ENCODE assay signal across 12 mouse cellular contexts in genomic region chr5:115266787-115267468, GRCm38 (mm10). TPM values are rescaled to one million over a fixed set of nuclear protein-coding genes. Genes with fewer than 3 reads are reported as not detected.
DNase-seq lines count a peak whose midpoint lies in the region; ATAC-seq lines count a peak whose summit lies in the region.
"Had no signal": no experiment of that assay in that cellular context is flagged by ENCODE, and none has a peak within 500 bp of the region (broad histone marks: within the 10 kb centered on the region; RNA-seq: fewer than 3 reads in every experiment).

No protein-coding gene starts in this region.

- H3K4me3 ChIP-seq in heart, embryonic 12.5 days: no peak overlapping the region
- peak overlapping the region; percentile 96 for H3K4me3 ChIP-seq in liver, embryonic 16.5 days (ENCODE audit: low read depth, low read length)
- H3K4me3 ChIP-seq: embryonic facial prominence, embryonic 13.5 days; layer of hippocampus, adult 2 months; lung, embryonic 15.5 days had no signal

- no peak for DNase-seq in heart, postnatal 25 days (ENCODE audit: low spot score)
- DNase-seq in NIH3T3 (ENCODE audit: low read depth): peak; percentile 36
- DNase-seq in thymus, postnatal 14 days: no peak
- no peak for DNase-seq in frontal cortex, postnatal 25 days (ENCODE audit: low spot score in 2 of 2)
- DNase-seq in urinary bladder, postnatal 14 days (ENCODE audit: low spot score): no peak
- DNase-seq: cerebellum, adult 2 months had no signal

- 34% methylated on average over 8 of the region's 8 CpGs for WGBS in heart, embryonic 12.5 days
- 21% methylated on average over 8 of the region's 8 CpGs for WGBS in liver, embryonic 16.5 days (ENCODE audit: insufficient replicate concordance)

- peak overlapping the region; percentile 85 for H3K27ac ChIP-seq in heart, embryonic 12.5 days (ENCODE audit: poor library complexity, severe bottlenecking)
- H3K27ac ChIP-seq in liver, embryonic 16.5 days (ENCODE audit: low read length): peak overlapping the region; percentile 99
- H3K27ac ChIP-seq: embryonic facial prominence, embryonic 13.5 days; layer of hippocampus, adult 2 months; lung, embryonic 15.5 days had no signal

- intact Hi-C loops in heart, postnatal 25 days (cut with DNase I): no loop called here

- H3K9me3 ChIP-seq in heart, embryonic 12.5 days (replicated peaks): no peaks in the 10 kb centered on the region
- no peaks in the 10 kb centered on the region for H3K9me3 ChIP-seq in liver, embryonic 16.5 days (replicated peaks; ENCODE audit: control insufficient read depth, low read length)
- H3K9me3 ChIP-seq: embryonic facial prominence, embryonic 13.5 days; lung, embryonic 15.5 days had no signal

- peak overlapping the region; percentile 40 for H3K4me2 ChIP-seq in heart, embryonic 12.5 days
- peak overlapping the region; percentile 74 for H3K4me2 ChIP-seq in liver, embryonic 16.5 days (ENCODE audit: low read depth, low read length)

- H3K36me3 ChIP-seq in heart, embryonic 12.5 days: peaks cover 26% of the 10 kb centered on the region
- peaks cover 14% of the 10 kb centered on the region for H3K36me3 ChIP-seq in liver, embryonic 16.5 days (ENCODE audit: control insufficient read depth, insufficient read depth)

- H3K9ac ChIP-seq in heart, embryonic 12.5 days: peak overlapping the region; percentile 54; the same call in 1 of the 2 replicates
- H3K9ac ChIP-seq in liver, embryonic 16.5 days (ENCODE audit: low read depth, low read length): peak overlapping the region; percentile 68
- H3K9ac ChIP-seq: lung, embryonic 15.5 days had no signal

- no peaks in the 10 kb centered on the region for H3K27me3 ChIP-seq in heart, embryonic 12.5 days (replicated peaks)
- no peaks in the 10 kb centered on the region for H3K27me3 ChIP-seq in liver, embryonic 16.5 days (ENCODE audit: control insufficient read depth, insufficient read depth, low read depth, low read length)
- H3K27me3 ChIP-seq: embryonic facial prominence, embryonic 13.5 days; lung, embryonic 15.5 days had no signal

- peaks cover 78% of the 10 kb centered on the region for H3K4me1 ChIP-seq in heart, embryonic 12.5 days (replicated peaks)
- peaks cover 77% of the 10 kb centered on the region for H3K4me1 ChIP-seq in liver, embryonic 16.5 days (ENCODE audit: control insufficient read depth, low read depth, low read length)

- ATAC-seq in heart, embryonic 12.5 days (ENCODE audit: insufficient number of reproducible peaks, low FRiP score): peak; percentile 84
- peak; percentile 92 for ATAC-seq in granulocyte monocyte progenitor cell, adult 5-6 weeks (replicated peaks; ENCODE audit: poor library complexity, severe bottlenecking)
- peak; percentile 89 for ATAC-seq in liver, embryonic 16.5 days (ENCODE audit: low read depth)

RNA-seq across cellular contexts. Expression of gene Rnf10, which starts 5.8 kb away (rescaled TPM):
- 152 and 175 TPM in 2 replicates for polyA plus RNA-seq in heart, embryonic 12.5 days (2016; fragmentation: Nextera tagmentation; extraction: Ambion mirVana)
- total RNA-seq in heart, postnatal 25 days (2021): 100 to 1,000 TPM; 389 to 406 TPM
- total RNA-seq in granulocyte monocyte progenitor cell, adult 5-6 weeks (2014; fragmentation: Nextera tagmentation): 70.1 and 93.7 TPM in 2 replicates
- total RNA-seq in granulocyte monocyte progenitor cell, adult 5-6 weeks (2017): 52.6 and 57.9 TPM in 2 replicates
- 111 and 137 TPM in 2 replicates for polyA plus RNA-seq in liver, embryonic 16.5 days (2015; fragmentation: Nextera tagmentation; extraction: Ambion mirVana)

RNA-seq across cellular contexts. Expression of gene Coq5, which starts 12.5 kb away (rescaled TPM):
- polyA plus RNA-seq in heart, embryonic 12.5 days (2016; fragmentation: Nextera tagmentation; extraction: Ambion mirVana): 76.0 and 79.9 TPM in 2 replicates
- 100 to 1,000 TPM; 159 to 164 TPM for total RNA-seq in heart, postnatal 25 days (2021)
- 21.1 and 24.8 TPM in 2 replicates for total RNA-seq in granulocyte monocyte progenitor cell, adult 5-6 weeks (2014; fragmentation: Nextera tagmentation)
- total RNA-seq in granulocyte monocyte progenitor cell, adult 5-6 weeks (2017): 35.3 and 41.9 TPM in 2 replicates
- polyA plus RNA-seq in liver, embryonic 16.5 days (2015; fragmentation: Nextera tagmentation; extraction: Ambion mirVana): 25.2 and 26.7 TPM in 2 replicates

RNA-seq across cellular contexts. Expression of gene Pop5, which starts 31.3 kb away (rescaled TPM):
- polyA plus RNA-seq in heart, embryonic 12.5 days (2016; fragmentation: Nextera tagmentation; extraction: Ambion mirVana): 63.2 and 68.6 TPM in 2 replicates
- 10 to 100 TPM; 31.6 to 37.8 TPM for total RNA-seq in heart, postnatal 25 days (2021)
- 92.9 and 109 TPM in 2 replicates for total RNA-seq in granulocyte monocyte progenitor cell, adult 5-6 weeks (2014; fragmentation: Nextera tagmentation)
- 74.0 and 75.4 TPM in 2 replicates for total RNA-seq in granulocyte monocyte progenitor cell, adult 5-6 weeks (2017)
- 68.1 and 74.8 TPM in 2 replicates for polyA plus RNA-seq in liver, embryonic 16.5 days (2015; fragmentation: Nextera tagmentation; extraction: Ambion mirVana)

RNA-seq across cellular contexts. Expression of gene Dynll1, which starts 33.9 kb away (rescaled TPM):
- polyA plus RNA-seq in heart, embryonic 12.5 days (2016; fragmentation: Nextera tagmentation; extraction: Ambion mirVana): 1,319 and 1,320 TPM in 2 replicates
- 100 to 1,000 TPM in 1 of 2 experiments, 10 to 100 TPM in 1; 90.1 to 120 TPM for total RNA-seq in heart, postnatal 25 days (2021)
- 491 and 531 TPM in 2 replicates for total RNA-seq in granulocyte monocyte progenitor cell, adult 5-6 weeks (2014; fragmentation: Nextera tagmentation)
- total RNA-seq in granulocyte monocyte progenitor cell, adult 5-6 weeks (2017): 298 and 379 TPM in 2 replicates
- polyA plus RNA-seq in liver, embryonic 16.5 days (2015; fragmentation: Nextera tagmentation; extraction: Ambion mirVana): 470 and 491 TPM in 2 replicates

Comparison
In these comparisons a context has a peak if more than half of its experiments do, and no peak if none do; other contexts are left out.
1. RNA of gene Rnf10, which starts 5.8 kb away (total RNA-seq): 389 to 406 TPM in heart, postnatal 25 days; 52.6 to 93.7 TPM in granulocyte monocyte progenitor cell, adult 5-6 weeks; every median in the first group is over 4 times any median in the second.
2. Peak in every context shown above with its lines, with median percentiles within 50 percentile points of each other: ATAC-seq.